Mouse (Mus musculus): Measurements from ENCODE around the gene Traip.
A peak's percentile ranks its signal among the peaks of the same experiment; 100 is the strongest.

Traip gene

GRCm38 (mm10) chr9:107974491-107975171 lies 24.7 kb downstream of the Traip start:
- no peak for DNase-seq

GRCm38 (mm10) chr9:107975399-107976386 lies 25.8 kb downstream of the Traip start, which contains the start of gene Uba7:
Gene Uba7, plus strand, starts transcription at chr9:107975505.
- DNase-seq: no peak

GRCm38 (mm10) chr9:107978815-107979214 lies 28.9 kb downstream of the Traip start:
- DNase-seq: no peak

GRCm38 (mm10) chr9:107981684-107982605 lies 32.0 kb downstream of the Traip start:
- no peak for DNase-seq

GRCm38 (mm10) chr9:107982681-107983346 lies 32.9 kb downstream of the Traip start, which contains the start of gene Gm20661:
Gene Gm20661, plus strand, starts transcription at chr9:107983058.
- DNase-seq: peak in 1 of 2 experiments; percentile 53

- peak in 1 of 2 experiments; percentile 35 for DNase-seq
Measured at GRCm38 (mm10) chr9:107983421-107983890, 33.5 kb downstream of the Traip start.

- no peak for DNase-seq
Measured at GRCm38 (mm10) chr9:107984052-107984753, 34.3 kb downstream of the Traip start.

GRCm38 (mm10) chr9:107984754-107985055 lies 34.8 kb downstream of the Traip start:
- DNase-seq: no peak

- DNase-seq: peak; percentile 55 to 64
Measured at GRCm38 (mm10) chr9:107985131-107986119, 35.5 kb downstream of the Traip start, which contains the start of gene Inka1. Gene Inka1, minus strand, starts transcription at chr9:107985879.

- DNase-seq: peak; percentile 88 to 90
Measured at GRCm38 (mm10) chr9:107986376-107986775, 36.4 kb downstream of the Traip start.

GRCm38 (mm10) chr9:107987950-107988349 lies 38.0 kb downstream of the Traip start:
- DNase-seq: no peak

- no peak for DNase-seq
Measured at GRCm38 (mm10) chr9:107992197-107992596, 42.3 kb downstream of the Traip start, which contains the start of gene Cdhr4. Gene Cdhr4, plus strand, starts transcription at chr9:107992497.

- DNase-seq: no peak
Measured at GRCm38 (mm10) chr9:107993013-107993412, 43.1 kb downstream of the Traip start.

- no peak for DNase-seq
Measured at GRCm38 (mm10) chr9:107994464-107994863, 44.5 kb downstream of the Traip start.

- DNase-seq: no peak
Measured at GRCm38 (mm10) chr9:107995513-107995912, 45.6 kb downstream of the Traip start.

- no peak for DNase-seq
Measured at GRCm38 (mm10) chr9:107996049-107996448, 46.1 kb downstream of the Traip start, which contains the start of gene Gm20662. Gene Gm20662, plus strand, starts transcription at chr9:107996349.

GRCm38 (mm10) chr9:108001922-108002770 lies 52.2 kb downstream of the Traip start, which contains the start of gene Ip6k1:
Gene Ip6k1, plus strand, starts transcription at chr9:108002501.
- DNase-seq: peak; percentile 100

- DNase-seq: peak in 1 of 2 experiments; percentile 76
Measured at GRCm38 (mm10) chr9:108002778-108003530, 53.0 kb downstream of the Traip start.

Measured in cerebellum, postnatal 14 days (tissue).